Mouse (Mus musculus) thymus, postnatal 14 days (tissue): ENCODE measurements around the gene Prkaa1.
"Not testable (repeated sequence)": the region's sequence is repeated elsewhere in the genome, so short reads cannot be mapped to it uniquely, and the experiment has no call there.

Experiments used
- DNase-seq: peaks from one replicate; pipeline ENCODE4 v3.0.0; 2021

Gene Prkaa1

DNA sequence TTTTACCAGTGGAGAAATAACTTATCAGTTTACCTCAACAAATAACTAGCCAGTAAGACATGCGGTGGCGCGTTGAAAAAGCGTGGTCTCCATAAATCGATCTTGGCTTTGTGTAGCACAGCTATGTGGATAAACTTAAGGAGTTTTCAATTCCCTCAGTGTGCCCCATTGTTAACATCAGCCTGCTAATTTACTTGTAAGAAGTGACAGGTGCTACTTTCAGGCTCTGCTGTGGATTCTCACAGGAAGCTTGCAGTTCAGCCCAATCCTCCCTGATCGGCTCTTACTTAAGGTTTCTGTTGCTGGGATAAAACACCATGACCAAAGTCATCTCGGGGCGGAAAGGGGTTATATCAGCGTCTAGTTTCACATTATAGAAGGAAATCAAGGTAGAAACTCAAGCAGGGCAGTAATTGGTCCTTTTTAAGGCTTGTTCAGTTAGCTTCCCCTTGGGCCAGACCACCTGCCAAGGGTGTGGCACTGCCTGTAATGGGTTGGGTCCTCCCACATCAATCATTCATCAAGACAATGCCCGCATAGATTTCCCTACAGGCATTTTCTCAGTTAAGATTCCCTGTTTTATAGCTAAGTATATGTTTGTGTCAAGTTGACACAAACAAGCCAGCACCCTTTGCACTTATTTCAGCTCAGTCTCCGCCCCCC, 41.1 kb downstream of the Prkaa1 start:
- peak; percentile 11 for DNase-seq

DNA sequence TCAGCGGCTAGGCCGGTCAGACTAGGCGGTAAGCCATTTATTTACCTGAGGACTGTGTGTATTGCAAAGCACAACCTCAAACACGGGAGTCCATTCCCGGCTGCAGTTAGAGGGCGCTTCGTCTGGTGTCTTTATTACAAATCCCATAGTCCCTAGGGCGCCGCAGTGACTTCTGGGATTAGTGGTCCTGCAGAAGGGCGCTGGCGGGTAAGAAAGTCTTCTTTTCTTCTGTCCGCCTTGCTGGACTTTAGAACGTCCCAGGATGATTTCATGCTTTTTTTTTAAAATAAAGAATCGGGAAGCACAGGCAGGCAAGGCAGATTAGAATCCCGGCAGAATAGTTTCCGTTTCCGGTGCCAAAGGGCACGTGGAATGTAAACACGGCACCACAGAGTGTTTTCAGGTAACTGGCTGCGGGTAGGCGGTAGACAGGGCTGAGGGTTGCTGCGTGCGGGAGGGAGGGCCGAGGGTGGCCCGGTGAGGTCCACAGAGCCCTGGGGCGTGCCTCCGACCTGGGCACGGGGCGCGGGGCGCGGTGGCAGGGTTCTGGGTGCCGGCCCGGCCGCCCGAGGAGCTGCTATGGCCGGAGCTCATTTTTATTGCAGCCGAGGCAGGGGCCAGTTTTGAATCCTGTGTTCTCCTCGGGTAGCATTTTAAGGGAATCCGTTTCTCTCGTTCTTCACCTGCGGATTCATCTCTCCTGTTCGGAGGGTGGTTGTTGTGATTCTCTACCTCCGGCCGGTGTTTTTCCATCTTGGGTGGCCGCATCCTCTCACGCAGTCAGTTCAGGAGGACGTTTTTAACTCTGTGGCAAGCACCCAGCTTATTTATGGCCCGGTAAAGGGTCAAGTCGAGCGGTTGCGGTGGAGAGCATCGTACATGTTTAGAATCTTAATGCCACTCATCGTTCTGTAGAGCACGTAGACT, 42.0 kb downstream of the Prkaa1 start, which contains the start of gene Ttc33:
TSS of gene Ttc33 (plus strand) at position 160 of the 927 bp plus-strand sequence.
- DNase-seq, result peak; percentile 76

DNA sequence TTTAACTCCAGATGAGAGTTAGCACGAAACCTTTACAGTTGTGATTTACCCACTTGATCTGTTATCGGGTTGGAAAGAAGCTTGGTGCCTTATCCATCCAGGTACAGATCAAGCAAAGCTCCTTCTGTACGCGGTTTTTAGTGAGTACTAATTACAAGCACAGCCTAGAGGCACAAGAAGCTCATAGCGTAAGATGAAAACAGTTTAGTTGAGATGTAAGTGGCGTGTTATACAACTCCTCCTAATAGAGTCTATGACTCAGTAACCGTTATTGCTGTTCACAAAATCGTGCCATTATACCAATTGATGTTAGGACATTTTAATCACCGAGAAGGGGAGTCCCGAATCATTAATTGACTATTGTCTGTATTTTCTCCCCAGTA, 42.6 kb downstream of the Prkaa1 start:
- DNase-seq, result no peak

DNA sequence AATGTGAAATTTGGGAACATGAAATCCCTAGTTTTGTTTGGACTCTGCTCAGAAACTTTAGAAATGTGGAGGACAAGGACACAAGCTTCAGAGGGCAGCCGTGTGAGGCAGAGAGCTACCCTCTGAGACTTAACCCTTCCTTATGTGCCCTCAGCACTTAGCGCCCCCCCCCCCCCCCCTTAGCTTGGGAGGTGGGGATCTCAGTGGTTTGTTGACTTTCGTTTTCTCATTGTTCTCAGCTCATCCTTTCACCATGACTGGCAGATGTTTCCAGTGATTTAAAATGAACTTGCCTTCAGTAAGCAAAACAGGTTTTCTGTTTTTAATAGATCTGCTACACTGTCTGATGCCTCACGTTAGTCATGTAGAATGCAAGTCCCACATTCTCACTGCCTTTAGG, 43.5 kb downstream of the Prkaa1 start:
- DNase-seq, result no peak

DNA sequence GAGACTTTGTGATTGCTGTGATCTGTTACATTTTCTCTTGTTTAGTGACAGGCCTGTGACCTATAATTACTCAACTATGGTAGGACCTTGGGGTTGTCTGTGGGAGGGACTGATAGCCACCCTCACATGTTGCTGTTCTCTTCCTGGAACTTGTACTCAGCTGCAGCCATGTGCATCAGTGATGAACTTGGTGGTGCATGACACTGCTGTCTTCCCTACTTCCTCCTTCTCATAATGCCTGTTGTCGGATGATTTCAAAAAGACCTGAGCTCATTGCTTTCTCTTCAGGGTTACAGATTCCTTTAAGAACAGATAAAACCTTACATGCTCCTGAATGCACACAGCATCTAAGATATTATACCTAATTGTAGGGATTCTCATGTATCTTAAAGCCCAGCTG, 44.4 kb downstream of the Prkaa1 start:
- DNase-seq, result no peak

DNA sequence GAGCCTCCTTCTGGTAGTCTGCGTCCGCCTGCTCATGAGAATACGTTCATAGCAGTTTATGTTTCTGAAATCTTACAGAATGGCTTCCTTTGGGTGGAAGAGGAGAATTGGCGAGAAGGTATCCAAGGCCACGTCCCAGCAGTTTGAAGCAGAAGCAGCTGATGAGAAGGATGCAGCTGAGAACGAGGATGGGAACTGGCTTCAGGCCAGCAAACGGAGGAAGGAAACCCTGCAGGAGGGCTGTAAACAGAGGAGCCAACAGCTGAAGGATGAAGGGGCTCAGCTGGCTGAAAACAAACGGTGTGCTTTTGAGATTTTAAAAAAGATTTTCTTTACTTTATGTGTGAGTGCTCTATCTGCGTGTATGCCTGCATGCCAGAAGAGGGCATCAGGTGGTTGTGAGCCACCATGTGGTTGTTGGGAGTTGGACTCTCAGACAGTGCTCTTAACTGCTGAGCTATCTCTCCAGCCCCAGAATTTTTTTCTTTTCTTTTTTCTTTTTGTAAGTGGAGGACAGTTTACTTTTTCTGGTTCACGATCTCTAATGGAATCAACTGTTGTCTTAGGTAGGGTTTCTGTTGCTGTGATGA, 45.9 kb downstream of the Prkaa1 start:
- peak; percentile 8 for DNase-seq

DNA sequence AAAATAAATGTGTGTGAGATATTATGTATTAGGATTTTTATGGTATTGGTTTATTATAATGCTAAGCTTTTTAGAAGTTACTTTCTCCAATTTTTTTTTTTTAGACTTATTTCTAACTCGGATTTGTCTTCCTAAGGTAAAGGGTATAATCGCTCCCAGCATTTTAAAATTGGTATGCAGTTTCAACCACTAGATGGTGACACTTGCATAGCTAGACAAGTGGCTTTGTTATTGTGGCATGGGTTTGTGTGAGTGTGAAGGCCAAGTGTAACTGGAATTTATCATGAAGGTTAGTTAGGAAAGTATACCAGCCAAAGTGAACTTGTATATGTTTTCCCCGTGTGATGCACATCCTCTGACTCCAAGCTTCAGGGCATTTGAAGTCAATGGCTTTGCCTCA, 50.2 kb downstream of the Prkaa1 start:
- DNase-seq, result peak; percentile 7

DNA sequence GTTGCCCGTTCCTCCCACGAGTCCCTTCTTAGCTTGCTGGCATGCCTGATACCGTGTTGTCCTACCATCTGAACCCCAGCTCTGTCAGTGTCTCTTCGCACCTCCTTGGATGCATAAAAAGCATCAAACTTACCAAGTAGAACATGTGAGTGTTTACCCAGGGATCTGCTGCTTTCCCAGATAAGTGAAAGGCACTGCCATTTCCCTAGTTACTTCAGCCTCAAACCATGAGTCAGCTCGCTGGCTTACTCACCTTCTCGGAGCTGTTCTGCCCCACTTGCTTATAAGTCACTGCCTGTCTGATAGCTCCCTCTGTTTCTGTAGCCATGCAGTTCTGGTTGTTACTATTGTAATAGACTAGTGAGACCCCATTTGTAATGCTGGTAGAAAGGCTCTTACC, 50.8 kb downstream of the Prkaa1 start:
- no peak for DNase-seq

DNA sequence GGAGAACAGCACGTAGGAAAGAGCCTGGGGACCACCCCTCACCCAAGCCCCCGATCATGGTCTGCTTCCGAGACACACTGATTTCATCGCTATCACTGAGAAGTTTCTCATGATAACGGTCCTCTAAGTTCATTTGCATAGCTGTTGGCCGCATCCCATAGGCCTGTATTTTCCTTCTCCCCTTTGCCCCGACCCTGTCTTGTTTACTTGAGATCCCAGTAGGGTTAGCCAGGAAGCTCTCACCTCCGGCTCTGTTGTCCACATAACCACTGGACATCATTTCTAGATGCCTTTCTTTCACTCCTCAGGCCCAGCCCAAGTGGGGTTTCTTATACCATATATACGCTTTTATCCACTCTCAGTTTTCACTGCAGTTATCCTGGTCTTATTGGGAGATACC, 51.3 kb downstream of the Prkaa1 start:
- DNase-seq, result no peak

DNA sequence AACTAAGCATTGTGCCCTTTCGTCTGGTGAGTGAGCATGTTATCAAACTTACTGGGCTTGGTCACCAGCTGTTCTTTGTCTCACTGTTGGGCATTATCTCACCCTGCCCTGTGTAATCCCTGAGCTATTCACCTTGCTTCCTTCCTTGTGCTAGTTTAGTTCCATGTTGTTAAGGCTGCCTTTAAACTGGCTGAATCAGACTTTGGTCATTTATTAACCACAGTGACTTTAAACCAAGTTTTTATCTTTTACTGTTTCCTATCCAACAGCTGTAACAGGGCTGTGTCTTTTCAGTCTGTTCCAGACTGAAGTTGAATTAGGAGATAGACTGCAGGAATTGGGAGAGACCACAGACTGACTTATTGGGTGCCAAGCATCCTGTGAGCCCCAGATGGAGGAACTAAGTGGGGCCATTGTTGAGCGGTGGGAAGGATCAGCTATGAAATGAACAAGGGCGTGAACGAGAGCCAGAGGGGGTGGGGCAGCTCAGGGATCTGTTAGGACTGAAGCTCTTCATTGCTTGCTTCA, 52.4 kb downstream of the Prkaa1 start:
- DNase-seq, result no peak

DNA sequence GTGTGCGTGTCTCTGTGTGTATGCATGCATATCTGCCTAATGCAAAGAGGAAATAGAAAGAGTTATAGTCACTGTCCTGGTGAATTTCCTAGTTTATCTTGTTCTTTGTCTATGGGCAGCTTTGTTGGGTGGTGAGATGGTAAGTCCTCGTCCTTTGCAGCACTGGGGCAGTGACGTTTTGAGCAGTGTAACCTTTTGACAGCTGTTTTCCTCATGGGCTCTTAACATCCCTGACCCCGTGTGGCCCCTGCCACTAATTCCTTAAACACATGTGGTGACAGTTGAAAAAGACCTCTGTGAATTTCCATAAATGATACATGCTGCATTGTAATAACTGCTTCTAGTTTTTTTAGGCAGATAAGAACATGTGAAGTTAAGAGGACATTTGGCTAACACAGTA, 53.0 kb downstream of the Prkaa1 start:
- no peak for DNase-seq

DNA sequence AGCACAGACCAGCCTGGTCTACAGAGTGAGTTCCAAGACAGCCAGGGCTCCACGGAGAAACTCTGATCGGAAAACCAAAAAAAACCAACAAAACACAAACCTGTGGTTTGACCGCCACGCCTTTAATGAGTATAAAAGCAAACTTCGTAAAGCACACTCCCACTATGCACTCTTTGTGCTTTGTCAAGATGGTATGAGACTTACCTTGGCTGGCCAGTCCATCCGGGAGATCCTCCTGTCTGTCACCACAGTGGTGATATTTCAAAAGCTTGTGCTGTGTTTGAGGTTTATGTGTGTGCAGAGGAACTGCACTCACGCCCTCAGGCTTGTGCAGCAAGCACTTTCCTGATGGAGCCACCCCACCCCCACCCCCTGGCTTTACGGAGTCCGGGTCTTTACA, 61.6 kb downstream of the Prkaa1 start:
- DNase-seq, result no peak

DNA sequence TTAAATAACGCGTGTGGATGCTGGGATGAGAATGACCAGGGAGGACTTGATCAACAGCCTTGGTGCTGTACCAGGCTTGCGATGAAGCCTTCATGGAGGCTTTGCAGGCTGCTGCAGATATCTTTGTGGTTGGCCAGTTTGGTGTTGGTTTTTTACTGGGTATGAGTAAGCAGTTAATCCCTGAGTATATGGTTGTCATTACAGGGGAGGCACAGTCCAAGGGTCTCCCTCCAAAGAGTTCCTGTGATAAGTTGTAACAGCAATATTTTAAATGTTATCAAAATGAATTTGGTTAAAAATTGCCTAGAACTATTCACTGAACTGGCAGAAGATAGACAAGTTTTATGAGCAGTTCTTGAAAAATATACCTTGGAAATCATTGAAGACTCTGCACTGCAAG, 65.5 kb downstream of the Prkaa1 start:
- DNase-seq, result no peak

DNA sequence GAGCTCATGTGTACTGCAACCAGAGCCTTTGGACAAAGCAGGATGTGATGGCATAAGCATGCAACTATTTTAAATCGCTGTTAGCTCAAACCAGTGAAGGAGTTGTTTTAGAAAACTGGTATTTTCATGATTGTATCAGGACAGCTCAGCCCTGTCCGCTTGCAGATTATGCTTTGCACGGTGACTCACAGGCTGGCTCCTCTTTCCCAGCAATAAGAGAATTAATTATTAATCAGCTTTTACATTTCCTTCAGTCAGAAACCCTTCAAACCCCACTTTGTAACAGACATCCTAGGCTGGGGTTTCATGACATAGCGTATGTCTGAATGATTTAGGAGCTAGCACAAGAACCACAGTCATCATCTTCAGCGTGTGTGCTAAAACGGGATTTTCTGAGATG, 76.8 kb downstream of the Prkaa1 start:
- DNase-seq, result no peak

DNA sequence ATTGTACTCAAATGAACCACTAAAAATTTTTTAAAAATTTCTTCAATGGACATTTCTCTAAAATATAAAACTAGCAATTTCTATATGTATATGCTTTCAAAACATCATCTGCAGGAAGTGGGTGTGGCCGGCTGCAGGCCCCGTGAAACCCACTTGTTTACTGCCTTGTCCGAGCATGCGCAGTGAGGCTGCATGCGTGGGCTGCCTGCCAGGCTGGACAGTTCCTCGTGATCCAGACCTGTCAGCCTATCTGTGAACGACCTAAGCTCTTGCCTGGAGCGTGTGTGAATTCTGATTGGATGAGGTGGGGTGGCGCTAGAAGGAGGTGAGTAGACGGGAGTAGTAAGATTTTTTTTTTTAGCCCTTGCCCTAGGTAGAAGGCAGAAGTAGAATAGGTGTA, 87.1 kb downstream of the Prkaa1 start:
- not testable (repeated sequence) for DNase-seq
